Comparison of ENCODE assay signal across 24 mouse cellular contexts in the genomic region with DNA sequence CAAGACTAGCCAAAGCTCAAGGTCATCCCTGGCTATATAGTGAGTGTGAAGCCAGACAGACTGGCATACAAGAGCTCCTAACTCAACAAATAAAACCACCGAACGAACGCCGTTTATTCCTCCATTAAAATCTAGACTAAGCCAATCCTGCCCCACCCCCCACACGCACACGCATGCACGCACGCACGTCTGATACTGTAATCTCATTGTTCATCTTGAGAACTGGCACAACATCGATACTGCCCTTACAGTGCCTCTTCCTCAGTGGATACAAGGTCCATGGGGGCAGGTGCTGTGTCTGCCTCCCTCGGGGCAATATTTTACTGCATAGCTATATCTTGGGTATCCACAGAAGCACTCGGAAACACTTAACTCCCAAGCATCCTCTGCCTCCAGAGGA. TPM values are rescaled to one million over a fixed set of nuclear protein-coding genes. Genes with fewer than 3 reads are reported as not detected.
"Had no signal": no experiment of that assay in that cellular context is flagged by ENCODE, and none has a peak within 500 bp of the region (broad histone marks: within the 10 kb centered on the region; RNA-seq: fewer than 3 reads in every experiment).

No protein-coding gene starts in this region.

- H3K4me1 ChIP-seq: neural tube, embryonic 12.5 days had no signal

- H3K4me3 ChIP-seq: lung, embryonic 15.5 days; midbrain, embryonic 10.5 days; midbrain, embryonic 12.5 days; myocyte; neural tube, embryonic 12.5 days had no signal

- ATAC-seq: lung, postnatal 0 days; midbrain, embryonic 16.5 days had no signal

- H3K4me2 ChIP-seq: lung, embryonic 15.5 days; midbrain, embryonic 12.5 days; neural tube, embryonic 12.5 days had no signal

- H3K27me3 ChIP-seq: lung, embryonic 15.5 days; neural tube, embryonic 12.5 days had no signal

- H3K9ac ChIP-seq: liver, embryonic 14.5 days; lung, embryonic 15.5 days; midbrain, embryonic 12.5 days; neural tube, embryonic 12.5 days had no signal

- H3K36me3 ChIP-seq: lung, embryonic 15.5 days; midbrain, embryonic 10.5 days; midbrain, embryonic 12.5 days; neural tube, embryonic 12.5 days had no signal

- H3K27ac ChIP-seq: liver, embryonic 14.5 days; lung, embryonic 15.5 days; midbrain, embryonic 10.5 days; midbrain, embryonic 12.5 days; neural tube, embryonic 12.5 days had no signal

- H3K9me3 ChIP-seq: lung, embryonic 15.5 days; midbrain, embryonic 10.5 days; midbrain, embryonic 12.5 days; neural tube, embryonic 12.5 days had no signal

- DNase-seq: lung, adult 18-20 months; lung, postnatal 14 days; lung, postnatal 36 days; midbrain, embryonic 14.5 days; right cerebral cortex, postnatal 14 days; spleen, adult 18-20 months; thymus, adult 18-20 months; thymus, postnatal 25 days; thymus, postnatal 4 days had no signal

RNA-seq across cellular contexts. Expression of gene Il22ra2, which starts 32.2 kb away (rescaled TPM):
- total RNA-seq: megakaryocyte-erythroid progenitor cell, adult 5-6 weeks had no signal
- polyA plus RNA-seq: liver, embryonic 16.5 days; macrophage; midbrain, embryonic 10.5 days; midbrain, embryonic 12.5 days; midbrain, embryonic 14.5 days; midbrain, embryonic 16.5 days; myocyte; neural tube, embryonic 12.5 days; neural tube, embryonic 14.5 days; stomach, embryonic 14.5 days; stomach, embryonic 16.5 days; urinary bladder, adult 2 months had no signal
